Mouse (Mus musculus) hindbrain, embryonic 10.5 days (tissue): ENCODE data around the gene Gm19345. TPM values are rescaled to one million over a fixed set of nuclear protein-coding genes. Genes with fewer than 3 reads are reported as not detected.

ENCODE experiments used
- DNase-seq: peaks from one replicate; pipeline ENCODE4 v3.0.0-alpha.2; 2017; ENCODE audit warnings: low spot score
- H3K27ac ChIP-seq: fragments of 300-500 bp; sonication (generic); 2 replicates; pipeline ENCODE4 v1.5.1; 2016; ENCODE audit warnings: mild to moderate bottlenecking, moderate library complexity
- H3K27me3 ChIP-seq: fragments of 300-500 bp; sonication (generic); 2 replicates; pipeline ENCODE4 v1.6.1; 2016; ENCODE audit warnings: mild to moderate bottlenecking; ENCODE audit not compliant: poor library complexity, insufficient read depth, severe bottlenecking
- H3K36me3 ChIP-seq: fragments of 300-500 bp; sonication (generic); 2 replicates; pipeline ENCODE4 v1.6.1; 2016; ENCODE audit warnings: mild to moderate bottlenecking, moderate library complexity
- H3K4me1 ChIP-seq: fragments of 300-500 bp; sonication (generic); replicated peaks from 2 replicates; pipeline ENCODE4 v1.6.1; 2016; ENCODE audit warnings: mild to moderate bottlenecking
- H3K4me3 ChIP-seq: fragments of 300-500 bp; sonication (generic); 2 replicates; pipeline ENCODE4 v1.5.1; 2016; ENCODE audit warnings: mild to moderate bottlenecking, moderate library complexity
- H3K9me3 ChIP-seq: fragments of 300-500 bp; sonication (generic); 2 replicates; pipeline ENCODE4 v1.6.1; 2016; ENCODE audit warnings: mild to moderate bottlenecking, moderate library complexity
- WGBS: fragments of 180-500 bp; shearing (Covaris S2); methylation state at CpG from one replicate; pipeline ENCODE4 v1.1.7; 2016; 5-methylcytosine and 5-hydroxymethylcytosine counted together
- polyA plus RNA-seq: library from polyadenylated mRNA; unstranded; fragments of >200 nt; fragmentation: Nextera tagmentation; extraction: Ambion mirVana; gene quantifications from 2 replicates; pipeline ENCODE4 v1.2.1, GENCODE M21; 2016

Gm19345 gene
- polyA plus RNA-seq, 1 experiment from 2014 or later = 0.20 TPM

- Histone ChIP-seq H3K27me3 (no peaks in the 10 kb centered on the region), H3K9me3 (peaks cover 12% of the 10 kb centered on the region; the same call in 1 of the 2 replicates), H3K36me3 (no peaks in the 10 kb centered on the region), H3K4me3 (no peak overlapping the region), H3K27ac (no peak overlapping the region), H3K4me1 (no peaks in the 10 kb centered on the region)
- WGBS = 48% methylated on average over 2 of the region's 2 CpGs
- DNase-seq = no peak
Measured at GRCm38 (mm10) chr7:19864241-19864640, 12.4 kb downstream of the Gm19345 start.

GRCm38 (mm10) chr7:19865246-19866036, 13.6 kb downstream of the Gm19345 start:
- WGBS = 81% methylated on average over 8 of the region's 8 CpGs
- H3K4me1 ChIP-seq = no peaks in the 10 kb centered on the region
- H3K27ac ChIP-seq = no peak overlapping the region

GRCm38 (mm10) chr7:19866490-19866889, 14.7 kb downstream of the Gm19345 start:
- no peak overlapping the region for H3K4me3 ChIP-seq
- no peaks in the 10 kb centered on the region for H3K4me1 ChIP-seq
- no peak for DNase-seq
- no peaks in the 10 kb centered on the region for H3K36me3 ChIP-seq
- H3K9me3 ChIP-seq = 0 out of 2 replicates have a peak, but pooled peaks cover 4% of the 10 kb centered on the region
- WGBS = 89% methylated on average over 6 of the region's 6 CpGs
- no peak overlapping the region for H3K27ac ChIP-seq
- no peaks in the 10 kb centered on the region for H3K27me3 ChIP-seq

More at GRCm38 (mm10) chr7:19865246-19866036, 13.6 kb downstream of the Gm19345 start:
- Histone ChIP-seq H3K27me3 (no peaks in the 10 kb centered on the region), H3K4me3 (no peak overlapping the region), H3K9me3 (peaks cover 12% of the 10 kb centered on the region; the same call in 1 of the 2 replicates), H3K36me3 (no peaks in the 10 kb centered on the region)
- no peak for DNase-seq

- Histone ChIP-seq H3K4me1 (no peaks in the 10 kb centered on the region), H3K9me3 (0 out of 2 replicates have a peak, but pooled peaks cover 4% of the 10 kb centered on the region), H3K27me3 (no peaks in the 10 kb centered on the region), H3K36me3 (no peaks in the 10 kb centered on the region), H3K4me3 (no peak overlapping the region), H3K27ac (no peak overlapping the region)
- no peak for DNase-seq
- 91% methylated on average over 16 of the region's 16 CpGs for WGBS
Measured at GRCm38 (mm10) chr7:19867751-19868399, 16.1 kb downstream of the Gm19345 start.

- Histone ChIP-seq H3K36me3 (no peaks in the 10 kb centered on the region), H3K4me1 (no peaks in the 10 kb centered on the region), H3K27me3 (no peaks in the 10 kb centered on the region), H3K27ac (no peak overlapping the region), H3K4me3 (no peak overlapping the region), H3K9me3 (0 out of 2 replicates have a peak, but pooled peaks cover 7% of the 10 kb centered on the region)
- WGBS = 65% methylated on average over 10 of the region's 10 CpGs
- no peak for DNase-seq
Measured at GRCm38 (mm10) chr7:19871137-19871621, 19.4 kb downstream of the Gm19345 start.

GRCm38 (mm10) chr7:19871943-19872601, 20.3 kb downstream of the Gm19345 start:
- WGBS = 42% methylated on average over 5 of the region's 5 CpGs
- no peaks in the 10 kb centered on the region for H3K27me3 ChIP-seq
- peak; percentile 16 for DNase-seq
- 0 out of 2 replicates have a peak, but pooled peaks cover 5% of the 10 kb centered on the region for H3K9me3 ChIP-seq
- no peak overlapping the region for H3K4me3 ChIP-seq
- H3K4me1 ChIP-seq = no peaks in the 10 kb centered on the region
- H3K36me3 ChIP-seq = no peaks in the 10 kb centered on the region
- H3K27ac ChIP-seq = no peak overlapping the region

- Histone ChIP-seq H3K27me3 (no peaks in the 10 kb centered on the region), H3K36me3 (no peaks in the 10 kb centered on the region), H3K4me1 (no peaks in the 10 kb centered on the region), H3K9me3 (0 out of 2 replicates have a peak, but pooled peaks cover 11% of the 10 kb centered on the region), H3K27ac (no peak overlapping the region), H3K4me3 (no peak overlapping the region)
- 52% methylated on average over 13 of the region's 13 CpGs for WGBS
- peak; percentile 19 for DNase-seq
Measured at GRCm38 (mm10) chr7:19875948-19876682, 24.3 kb downstream of the Gm19345 start.

GRCm38 (mm10) chr7:19876781-19877425, 25.1 kb downstream of the Gm19345 start:
- DNase-seq = no peak
- Histone ChIP-seq H3K27ac (no peak overlapping the region), H3K27me3 (no peaks in the 10 kb centered on the region), H3K4me3 (no peak overlapping the region), H3K4me1 (no peaks in the 10 kb centered on the region), H3K36me3 (no peaks in the 10 kb centered on the region), H3K9me3 (0 out of 2 replicates have a peak, but pooled peaks cover 11% of the 10 kb centered on the region)
- 65% methylated on average over 14 of the region's 14 CpGs for WGBS

GRCm38 (mm10) chr7:19880754-19881153, 29.0 kb downstream of the Gm19345 start:
- WGBS = 78% methylated on average over 8 of the region's 8 CpGs

GRCm38 (mm10) chr7:19887849-19888248, 36.0 kb downstream of the Gm19345 start, which contains the start of gene Ceacam19:
Gene Ceacam19 (minus strand): TSS chr7:19887965.
- no peaks in the 10 kb centered on the region for H3K36me3 ChIP-seq
- H3K4me3 ChIP-seq = no peak within 1 kb of the TSS
- peaks cover 44% of the 10 kb centered on the region for H3K9me3 ChIP-seq
- WGBS = 71% methylated on average over 7 of the region's 7 CpGs
- no peaks in the 10 kb centered on the region for H3K4me1 ChIP-seq
- no peaks in the 10 kb centered on the region for H3K27me3 ChIP-seq
- no peak for DNase-seq
- no peak within 1 kb of the TSS for H3K27ac ChIP-seq

More at GRCm38 (mm10) chr7:19880754-19881153, 29.0 kb downstream of the Gm19345 start:
- Histone ChIP-seq H3K36me3 (no peaks in the 10 kb centered on the region), H3K27ac (no peak overlapping the region), H3K9me3 (peaks cover 35% of the 10 kb centered on the region), H3K4me3 (no peak overlapping the region), H3K27me3 (no peaks in the 10 kb centered on the region), H3K4me1 (no peaks in the 10 kb centered on the region)
- no peak for DNase-seq

GRCm38 (mm10) chr7:19889881-19890280, 38.1 kb downstream of the Gm19345 start:
- Histone ChIP-seq H3K4me1 (no peaks in the 10 kb centered on the region), H3K36me3 (no peaks in the 10 kb centered on the region), H3K9me3 (peaks cover 43% of the 10 kb centered on the region), H3K4me3 (no peak overlapping the region), H3K27me3 (no peaks in the 10 kb centered on the region), H3K27ac (no peak overlapping the region)
- peak; percentile 29 for DNase-seq
- 52% methylated on average over 8 of the region's 8 CpGs for WGBS
